Mouse (Mus musculus) left cerebral cortex, adult 11 months (tissue): ENCODE measurements at regions not wholly inside any gene's neighbourhood (a gene's known extent, or its start where the extent isn't known, plus 50 kb on each side); places are given as distances from the start of the nearest gene placed in this dataset.
"Not testable (repeated sequence)": the region's sequence is repeated elsewhere in the genome, so short reads cannot be mapped to it uniquely, and the experiment has no call there.

Experiments used
- DNase-seq: peaks from one replicate; pipeline ENCODE4 v3.0.0; 2022; ENCODE audit warnings: low spot score

DNA sequence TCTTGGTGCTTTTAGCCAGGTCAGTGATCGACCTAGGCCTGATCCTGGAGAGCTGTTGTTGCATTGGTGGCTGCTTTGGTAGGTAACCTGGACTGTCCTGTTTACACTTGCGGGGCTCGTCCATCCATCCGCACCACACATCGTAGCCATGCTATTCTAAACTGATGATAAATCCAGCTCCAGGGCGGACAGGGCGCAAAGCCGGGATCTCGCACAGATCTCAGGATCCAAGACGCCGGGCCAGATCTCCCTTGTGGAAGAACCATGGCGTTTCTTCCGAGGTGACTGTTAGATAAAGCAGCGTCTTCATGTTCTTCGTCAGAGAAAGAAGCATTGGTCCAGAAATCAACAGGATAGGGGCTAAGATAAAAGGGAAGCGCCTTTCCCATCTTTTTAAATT lies 115.6 kb downstream of the Sec16b start:
- not testable (repeated sequence) for DNase-seq

DNA sequence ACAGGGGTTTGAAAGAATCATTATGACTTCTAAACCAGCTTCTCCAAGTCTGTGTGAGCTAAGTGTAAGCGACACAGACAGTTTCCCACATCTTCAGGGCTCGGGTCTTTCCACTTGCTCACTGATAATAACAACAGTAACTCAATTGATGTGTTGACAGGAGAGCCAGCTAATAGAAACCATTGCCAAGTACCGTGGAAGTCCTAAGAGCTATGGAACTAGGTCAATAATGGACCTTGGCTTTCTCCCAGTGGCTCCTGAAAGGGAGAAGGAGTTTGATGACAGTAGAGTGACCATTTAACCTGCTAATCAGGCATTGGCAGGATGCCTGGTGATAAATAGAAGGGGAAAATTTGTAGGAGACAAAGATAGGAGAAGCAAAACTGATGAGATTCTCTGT lies 126.1 kb downstream of the Sec16b start:
- no peak for DNase-seq

DNA sequence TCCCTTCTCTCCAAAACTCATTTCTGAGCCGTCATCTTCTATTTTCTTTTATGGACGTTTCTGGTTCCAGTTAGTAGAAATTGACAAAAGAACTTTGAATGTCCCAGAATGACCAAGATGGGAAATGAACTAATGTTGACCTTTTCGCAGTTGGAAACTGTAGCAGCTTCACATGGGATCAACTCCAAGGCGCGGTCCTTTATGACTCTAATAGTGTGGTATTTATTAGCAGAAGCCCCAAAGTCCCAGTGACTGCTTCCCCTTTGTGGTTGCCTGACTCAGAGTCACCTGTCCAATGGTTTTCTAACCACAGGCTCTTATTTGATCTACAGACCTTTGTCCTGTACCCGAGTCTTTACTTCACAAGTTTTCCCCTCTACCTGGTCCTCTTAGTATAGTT lies 126.9 kb downstream of the Sec16b start:
- no peak for DNase-seq

DNA sequence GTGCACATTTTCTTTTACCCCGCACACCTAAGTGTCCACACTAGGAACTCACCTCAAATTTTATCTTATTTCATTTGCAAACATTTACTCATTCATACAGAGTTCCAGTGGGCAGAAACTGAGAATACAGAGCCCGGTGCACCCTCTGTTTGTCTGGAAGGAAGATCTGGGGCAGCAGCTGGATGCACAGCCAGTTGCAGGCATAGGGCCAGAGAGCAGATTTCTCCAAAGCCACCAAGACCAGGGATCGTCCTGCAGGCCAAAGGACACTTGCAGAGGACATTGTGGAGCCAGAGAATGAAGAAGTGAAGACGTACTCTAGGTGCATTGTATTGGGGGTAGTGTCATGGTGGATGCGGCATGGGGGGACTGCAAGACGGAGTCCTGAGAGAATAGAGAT lies 129.2 kb downstream of the Sec16b start:
- DNase-seq: no peak

DNA sequence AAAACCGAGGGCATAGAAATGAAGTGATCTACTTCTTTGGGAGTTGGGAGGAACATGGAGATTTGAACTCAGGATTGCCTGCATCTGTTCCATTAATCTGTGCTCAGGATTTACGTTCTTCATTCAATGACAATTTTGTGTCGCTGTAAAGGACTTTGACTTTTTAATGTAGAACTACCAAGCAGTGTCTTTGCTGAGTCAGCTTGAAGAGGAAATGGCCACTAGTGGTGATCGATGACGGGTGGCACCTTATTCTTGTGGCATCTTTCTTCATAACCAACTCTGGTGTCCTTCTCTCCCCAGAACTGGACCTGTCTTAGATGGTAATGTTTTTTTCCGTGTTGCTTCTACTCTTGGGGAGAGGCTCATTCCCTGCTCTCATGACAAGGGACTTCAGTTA lies 137.0 kb downstream of the Sec16b start:
- DNase-seq: no peak

DNA sequence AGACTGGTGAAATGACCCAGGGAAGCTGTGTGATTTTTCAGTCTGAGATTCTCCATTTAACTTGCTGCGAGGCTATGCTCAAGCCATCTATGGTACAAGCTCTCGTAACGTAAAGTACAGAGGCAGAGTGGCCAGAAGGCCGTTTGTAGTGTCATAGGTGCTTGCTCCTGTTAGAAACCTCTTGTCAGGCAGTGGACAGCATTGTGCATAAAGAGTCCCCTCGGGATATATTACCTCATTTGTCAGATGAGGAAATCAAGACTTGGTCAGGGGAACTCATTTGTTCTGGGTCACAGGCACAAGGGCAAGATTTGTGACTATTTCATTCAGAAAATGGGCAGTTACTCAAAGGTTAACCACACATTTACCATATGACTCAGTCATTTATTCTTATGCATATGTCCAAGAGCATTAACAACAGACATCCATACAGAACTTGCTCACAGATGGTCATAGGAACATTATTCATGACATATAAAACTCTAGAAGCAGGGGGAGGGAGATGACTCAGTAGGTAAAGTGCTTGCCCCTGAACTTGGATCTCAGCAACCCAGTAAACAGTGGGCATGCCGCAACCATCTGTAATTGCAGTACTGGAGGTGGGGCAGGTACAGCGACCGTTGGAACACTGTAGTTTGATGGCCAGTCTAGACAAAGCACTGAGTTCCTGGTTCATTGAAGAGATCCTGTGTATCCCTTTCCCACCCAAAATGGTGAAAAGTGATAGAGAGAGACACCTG lies 139.3 kb downstream of the Sec16b start:
- DNase-seq: no peak

DNA sequence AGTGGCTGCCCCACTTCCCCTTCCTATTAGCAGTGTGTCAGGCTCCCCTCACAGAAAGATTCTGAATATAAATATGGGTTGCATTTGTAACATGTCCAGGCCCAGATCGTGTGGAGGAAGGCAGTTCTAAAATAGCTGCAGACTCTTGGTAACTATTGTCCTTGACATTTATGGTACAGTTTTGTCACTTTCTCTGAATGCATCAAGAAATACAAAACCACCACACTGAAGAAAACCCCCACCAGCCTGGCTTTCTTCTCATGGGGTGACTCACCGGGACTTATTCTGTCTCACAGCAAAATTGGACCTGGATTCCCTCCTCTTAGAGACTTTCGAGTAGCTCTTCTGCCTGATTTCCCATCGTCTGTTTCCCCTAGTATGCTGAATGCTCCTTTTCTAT lies 148.9 kb downstream of the Sec16b start:
- DNase-seq: peak; percentile 27

DNA sequence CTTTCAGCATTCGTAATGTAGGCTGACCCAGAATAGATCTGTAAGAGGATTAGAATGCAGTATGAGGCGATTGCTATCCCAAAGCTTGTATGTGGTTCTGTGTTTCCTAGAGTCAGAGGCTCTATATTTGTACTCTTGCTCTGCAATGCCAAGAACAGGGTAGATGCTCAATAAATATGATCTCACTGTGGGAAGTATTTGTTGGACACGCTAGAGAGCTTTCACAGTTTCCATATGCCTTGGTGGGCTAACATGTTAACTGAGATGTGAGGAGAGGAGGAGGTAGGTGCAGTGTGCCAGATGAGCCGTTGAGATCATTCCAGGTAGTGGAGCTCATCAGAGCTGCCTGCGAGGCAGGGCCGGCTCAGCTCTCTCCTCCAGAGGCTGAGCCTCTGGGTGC lies 163.1 kb downstream of the Sec16b start:
- DNase-seq: no peak

DNA sequence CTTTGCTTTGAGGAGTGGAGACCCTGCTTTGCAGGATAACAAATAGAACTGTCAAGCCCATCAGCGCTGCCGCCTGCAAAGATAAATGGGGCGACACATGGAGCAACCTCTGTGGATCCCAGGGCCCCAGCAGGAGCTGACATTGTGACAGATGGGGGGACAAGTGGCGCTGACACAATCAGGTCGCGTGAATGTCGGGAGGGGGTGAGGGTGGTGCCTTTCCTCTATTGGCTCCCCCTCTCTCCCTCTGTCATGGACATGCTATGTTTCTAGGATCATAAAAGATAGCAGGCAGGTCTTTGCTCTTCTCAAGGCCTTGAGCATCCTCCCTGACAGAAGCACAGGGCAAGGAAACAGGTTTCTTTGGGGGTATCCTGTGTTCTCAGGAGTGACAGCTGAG lies 177.8 kb downstream of the Sec16b start:
- DNase-seq: no peak

DNA sequence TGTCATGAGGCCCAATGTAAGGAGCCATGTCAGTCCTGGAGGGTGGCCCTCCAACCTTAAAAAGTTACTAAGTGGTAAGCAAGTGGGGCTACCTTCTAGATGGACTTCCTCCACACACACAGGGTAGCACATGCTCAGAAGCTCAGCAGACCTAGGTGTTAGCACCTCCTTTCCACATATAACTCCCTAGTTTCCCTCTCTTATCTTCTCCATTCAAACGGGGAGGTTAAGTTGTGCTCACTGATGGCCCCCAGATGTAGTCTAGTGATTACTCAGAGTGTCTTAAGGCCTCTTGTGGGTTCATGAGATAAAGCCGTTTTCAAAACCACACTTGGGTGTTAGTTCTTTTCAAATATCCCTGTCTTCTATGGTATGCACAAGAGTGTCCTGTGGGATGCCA lies 188.7 kb downstream of the Sec16b start:
- DNase-seq: no peak

DNA sequence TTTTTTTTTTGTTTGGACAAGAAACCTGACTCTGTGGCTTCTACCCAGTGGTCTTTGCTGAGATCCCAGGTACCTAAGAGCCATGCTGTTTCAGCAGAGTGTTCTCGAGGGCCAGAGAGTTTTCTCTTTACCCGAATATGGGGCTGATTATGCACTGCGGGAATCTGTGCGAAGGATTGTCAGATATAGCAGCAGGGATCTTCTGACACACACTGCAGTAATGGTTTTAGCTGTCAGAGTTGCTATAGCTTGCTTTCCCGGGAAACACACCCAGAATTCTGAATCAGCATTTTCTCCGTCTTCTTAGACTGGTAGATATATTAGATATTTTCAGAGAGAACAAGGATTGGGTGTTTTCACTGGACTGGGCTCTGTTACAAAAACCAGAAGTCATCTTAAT lies 197.1 kb downstream of the Sec16b start:
- DNase-seq: no peak

DNA sequence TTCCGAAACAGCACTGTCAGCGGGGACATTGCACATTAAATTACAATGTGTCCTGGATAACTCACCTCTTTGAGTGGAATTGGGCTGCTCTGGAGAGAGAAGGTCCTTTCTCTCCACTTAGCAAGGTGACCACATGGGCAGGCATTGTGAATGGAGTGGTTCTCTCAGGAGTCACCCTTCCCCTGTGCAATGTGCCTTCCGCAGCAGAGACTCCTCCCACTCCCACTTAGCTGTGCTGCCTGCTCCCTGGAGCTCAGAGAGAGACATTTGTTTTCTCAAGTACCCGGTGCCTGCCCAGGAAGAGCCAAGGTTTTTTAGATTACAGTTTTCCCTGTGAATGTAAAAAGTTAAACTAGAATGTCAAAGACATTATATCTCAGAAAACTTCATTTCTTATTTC lies 198.8 kb downstream of the Sec16b start:
- no peak for DNase-seq

DNA sequence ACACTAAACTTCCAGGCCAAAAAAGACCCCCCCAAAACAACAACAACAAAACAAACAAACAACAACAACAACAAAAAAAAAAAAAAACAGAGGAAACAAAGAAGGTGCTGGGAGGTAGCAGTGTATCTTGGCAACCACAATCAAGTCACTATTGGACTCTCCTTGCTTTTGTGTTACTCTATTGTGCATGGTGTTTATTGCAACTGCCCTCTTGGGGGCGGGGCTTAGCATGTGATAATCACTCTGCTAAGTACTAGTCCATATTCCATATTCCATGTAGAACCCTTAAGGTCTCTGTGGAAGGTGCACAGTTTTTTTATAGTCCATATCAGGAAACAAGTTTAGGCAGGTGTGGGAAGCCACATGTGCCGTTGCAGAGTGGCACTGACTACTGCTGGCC lies 200.7 kb downstream of the Sec16b start:
- DNase-seq: no peak

DNA sequence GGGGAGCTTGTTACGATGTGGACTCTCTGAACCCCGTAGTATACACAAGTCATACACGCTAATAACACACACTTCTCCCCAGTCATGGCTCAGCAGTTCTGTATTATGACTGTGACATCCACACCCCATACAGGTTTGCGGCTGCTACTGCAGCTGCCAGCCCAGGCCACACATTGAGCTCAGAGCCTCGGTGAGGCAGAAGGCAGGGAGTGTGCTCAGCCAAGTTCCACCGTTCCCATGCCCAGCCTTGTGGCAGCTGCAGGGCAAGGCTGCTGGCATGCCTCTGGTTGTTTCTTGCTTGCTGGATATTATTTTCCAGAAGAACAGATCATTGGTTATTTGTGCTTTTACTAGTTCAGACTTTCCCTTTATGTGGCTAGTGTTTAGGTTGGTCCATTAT lies 202.6 kb downstream of the Sec16b start:
- DNase-seq: no peak

DNA sequence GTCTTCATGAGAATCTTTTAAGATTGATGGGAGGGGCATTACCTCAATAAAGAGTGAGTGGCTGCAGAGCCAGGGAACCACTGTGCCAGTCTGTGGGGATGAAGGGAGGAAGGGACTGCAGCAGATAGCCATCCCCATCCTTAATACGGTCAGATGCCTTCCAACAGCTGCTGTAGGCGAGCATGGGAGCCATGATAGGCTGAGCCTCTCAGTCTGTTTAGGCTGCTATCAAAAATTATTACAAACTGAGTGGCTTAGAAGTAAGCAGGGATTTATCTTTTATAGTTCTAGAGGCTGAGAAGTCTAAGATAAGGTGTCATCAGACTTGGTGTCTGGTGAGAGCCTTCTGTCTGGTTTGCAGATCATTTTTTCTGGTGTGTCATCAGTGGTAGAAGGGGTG lies 204.3 kb downstream of the Sec16b start:
- DNase-seq: no peak

DNA sequence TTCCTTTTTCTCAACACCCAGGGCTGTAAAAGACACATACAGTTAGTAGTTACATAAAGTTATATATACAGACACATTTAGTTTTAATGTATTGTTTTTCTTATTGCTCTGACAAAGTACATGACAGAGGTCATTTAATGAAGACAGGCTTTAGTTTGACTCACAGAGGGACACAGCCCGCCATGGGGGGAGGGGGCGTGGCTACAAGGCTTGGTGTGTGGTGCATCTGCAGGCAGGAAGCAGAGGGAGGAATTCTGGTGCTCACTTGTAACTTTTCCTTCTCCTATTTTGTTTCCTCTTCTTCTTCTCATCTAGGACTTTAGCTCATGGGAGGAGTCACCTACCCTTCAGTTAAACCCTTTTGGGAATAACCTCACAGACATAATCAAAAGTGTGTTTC lies 206.0 kb downstream of the Sec16b start:
- no peak for DNase-seq

DNA sequence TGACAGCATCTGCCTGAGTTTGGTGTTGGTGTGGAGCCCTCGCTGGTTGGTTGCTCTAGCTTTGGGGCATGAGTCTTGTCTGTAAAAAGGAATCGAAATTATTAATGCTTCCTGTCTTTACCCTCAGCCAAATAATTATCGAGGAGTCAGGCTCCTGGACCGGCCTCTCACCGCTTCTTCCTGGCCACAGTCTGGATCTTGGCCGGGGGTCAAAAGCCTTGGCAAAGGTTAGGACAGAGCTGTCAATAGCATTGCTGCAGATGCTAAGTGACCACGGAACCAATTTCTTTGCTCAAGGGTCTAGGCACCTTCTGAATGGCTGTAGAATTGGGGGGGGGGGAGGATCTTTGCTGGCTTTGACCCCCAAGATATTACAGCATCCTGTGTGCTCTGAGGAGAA lies 207.3 kb downstream of the Sec16b start:
- DNase-seq: no peak

DNA sequence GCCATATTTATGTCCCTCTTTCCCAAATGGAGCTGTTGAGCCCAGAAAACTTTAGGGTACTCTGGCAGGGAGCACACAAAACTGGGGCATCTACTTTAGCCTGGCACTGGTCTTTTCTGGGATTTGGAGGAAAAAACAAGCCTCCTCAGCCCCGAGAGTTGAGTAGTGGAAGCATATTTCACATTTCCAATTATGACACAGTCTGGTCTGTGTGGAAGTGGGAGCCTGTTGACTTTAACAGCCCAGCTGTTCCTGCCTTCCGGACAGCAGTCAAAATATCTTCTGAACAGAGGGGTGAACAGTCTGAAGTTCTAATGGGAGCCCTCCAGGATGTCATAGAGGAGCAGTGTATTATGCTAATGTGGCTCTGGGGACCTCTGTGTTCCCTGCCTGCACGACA lies 209.1 kb downstream of the Sec16b start:
- no peak for DNase-seq

DNA sequence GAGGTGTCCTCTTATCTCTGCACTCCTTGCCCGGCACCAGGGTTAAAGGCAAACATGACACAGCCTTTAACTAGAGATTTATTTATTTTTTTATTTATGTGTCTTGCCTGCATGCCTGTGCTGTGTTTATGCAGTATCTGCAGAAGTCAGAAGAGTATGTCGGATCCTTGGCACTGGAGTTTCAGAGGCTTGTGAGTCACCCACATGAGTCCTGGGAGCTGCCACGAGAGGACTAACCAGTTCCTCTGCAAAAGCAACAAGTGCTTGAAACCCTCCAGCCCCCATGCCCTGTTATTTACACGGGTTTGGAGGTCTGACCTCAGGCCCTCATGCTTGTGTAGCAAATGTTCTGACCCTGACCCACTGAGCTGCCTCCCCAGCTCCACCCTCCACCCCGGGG lies 210.6 kb downstream of the Sec16b start:
- DNase-seq: no peak

DNA sequence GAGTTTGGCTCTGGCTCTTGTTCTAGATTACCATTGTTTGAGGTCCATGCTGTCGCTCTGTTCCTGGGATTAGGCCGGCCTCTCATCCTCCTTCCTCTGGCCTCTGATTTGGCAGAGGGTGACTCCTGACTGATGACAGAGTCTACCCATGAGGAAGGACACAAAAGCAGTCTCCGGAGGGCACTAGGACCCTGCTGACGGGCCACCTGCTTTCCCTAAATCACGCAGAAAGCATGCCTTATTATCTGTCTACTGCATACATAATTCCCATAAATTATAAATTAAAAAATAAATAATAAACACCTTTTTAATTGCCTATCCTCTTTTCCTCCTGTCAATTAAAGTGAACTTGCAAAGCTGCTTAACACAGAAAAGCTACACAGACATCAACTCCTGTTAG lies 215.4 kb downstream of the Sec16b start:
- DNase-seq: no peak

DNA sequence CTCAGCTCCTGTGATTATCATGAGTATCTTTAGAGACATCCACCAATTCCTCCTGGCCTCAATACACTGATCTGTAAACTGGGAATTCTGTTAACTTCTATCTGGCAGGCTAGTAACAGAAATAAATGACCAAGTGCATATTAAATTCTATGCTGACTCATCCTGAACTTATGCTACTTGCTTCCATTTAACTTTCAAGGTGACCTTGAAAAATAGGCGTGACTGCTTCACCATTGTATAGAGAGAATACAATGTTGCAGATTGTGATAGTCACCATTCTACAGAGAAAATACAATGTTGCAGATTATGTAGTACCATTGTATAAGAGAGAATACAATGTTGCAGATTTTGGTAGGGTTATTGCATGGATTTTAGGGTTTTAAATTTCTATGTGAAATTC lies 224.6 kb downstream of the Sec16b start:
- no peak for DNase-seq

DNA sequence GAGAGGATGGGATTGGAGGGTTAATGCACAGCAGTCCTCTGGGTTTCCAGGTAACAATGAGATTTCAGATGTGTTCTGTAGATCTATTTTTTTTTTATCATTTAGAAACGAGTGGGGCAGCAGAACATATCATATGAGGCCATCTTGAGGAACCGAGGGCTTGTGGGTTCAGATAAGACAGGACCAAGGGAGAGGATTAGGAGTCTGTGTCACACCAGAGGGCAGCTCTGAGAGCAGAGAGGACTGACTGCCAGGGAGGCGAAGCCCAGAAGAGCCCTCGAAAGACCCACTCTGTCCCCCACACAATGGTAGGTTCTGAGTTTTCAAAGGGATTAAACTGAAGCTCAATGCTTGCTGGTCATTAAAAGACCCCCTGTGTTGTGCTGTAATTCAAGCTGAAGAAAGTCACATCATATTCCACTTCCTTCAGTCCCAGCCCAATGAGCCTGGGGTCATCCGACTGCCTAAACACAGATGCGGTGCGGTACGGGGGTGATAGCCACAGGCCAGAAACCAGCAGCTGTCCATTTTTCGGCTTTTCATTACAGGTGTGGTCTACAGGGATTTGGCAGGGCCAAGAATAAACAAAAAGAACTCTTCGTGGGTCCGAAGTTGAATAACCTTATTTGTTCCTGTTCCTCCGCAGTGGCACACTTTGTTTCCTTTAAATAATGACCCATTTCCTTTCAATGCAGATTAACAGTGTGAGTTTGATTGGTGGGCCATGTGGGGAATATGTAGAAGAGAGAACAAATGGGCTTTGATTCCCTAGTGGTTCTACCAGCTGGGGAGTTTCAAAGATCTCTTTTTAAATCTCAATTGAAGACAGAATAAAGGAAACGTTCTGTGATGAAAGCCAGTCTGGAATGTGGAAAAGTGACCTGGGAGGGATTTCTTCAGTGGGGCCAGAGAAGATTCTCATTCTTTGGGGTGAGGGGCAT lies 234.5 kb downstream of the Sec16b start:
- DNase-seq: no peak

DNA sequence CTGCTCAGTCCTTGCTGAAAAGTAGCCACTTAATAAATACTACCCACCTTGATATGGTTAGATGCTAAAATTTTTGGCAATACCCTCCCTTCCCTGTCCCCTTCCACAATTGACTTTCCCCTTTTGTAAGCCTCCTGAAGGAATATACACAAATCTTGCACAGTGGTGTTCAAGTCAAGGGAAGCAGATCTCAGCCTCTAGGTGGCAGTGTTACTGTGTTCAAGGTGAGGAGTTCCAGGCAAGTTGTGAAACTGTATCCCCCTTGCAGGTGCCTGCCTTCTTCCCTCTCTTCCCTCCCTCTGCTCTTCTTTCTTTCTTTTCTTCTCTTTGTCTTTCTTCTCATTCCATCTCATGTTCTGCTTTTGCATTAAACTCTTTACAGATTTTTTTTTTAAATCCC lies 239.1 kb downstream of the Sec16b start:
- peak; percentile 72 for DNase-seq
